Mouse (Mus musculus): ENCODE results near the gene Gm49321. TPM values are rescaled to one million over a fixed set of nuclear protein-coding genes. Genes with fewer than 3 reads are reported as not detected.
A peak's percentile ranks its signal among the peaks of the same experiment; 100 is the strongest.

The Gm49321 gene
- polyA plus RNA-seq, 1 experiment from 2014 or later = 13.1 TPM

DNA sequence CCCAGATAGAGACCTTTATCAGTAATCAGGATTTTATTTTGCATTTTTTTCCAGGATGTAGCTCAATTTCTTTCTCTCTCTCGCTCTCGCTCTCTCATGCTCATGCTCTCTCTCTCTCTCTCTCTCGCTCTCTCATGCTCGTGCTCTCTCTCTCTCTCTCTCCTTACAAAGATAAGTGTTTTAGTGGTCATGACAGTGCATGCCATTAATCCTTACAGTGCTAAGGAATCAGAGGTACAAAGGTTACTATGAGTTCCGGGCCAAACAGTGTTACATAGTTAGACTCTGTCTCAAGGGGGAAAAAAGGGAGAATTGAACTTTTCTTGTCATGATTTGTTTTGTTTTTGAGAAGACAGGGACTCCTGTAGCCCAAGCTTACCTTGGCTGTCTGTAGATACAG, 42.2 kb downstream of the Gm49321 start:
- Histone ChIP-seq H3K4me3 (replicated peaks) (no peak overlapping the region), H3K9ac (no peak overlapping the region), H3K4me2 (replicated peaks) (no peak overlapping the region), H3K4me1 (no peaks in the 10 kb centered on the region), H3K27me3 (no peaks in the 10 kb centered on the region), H3K27ac (replicated peaks) (no peak overlapping the region), H3K9me3 (replicated peaks) (no peaks in the 10 kb centered on the region), H3K36me3 (peaks cover 72% of the 10 kb centered on the region)
- WGBS = 91% methylated on average over 5 of the region's 5 CpGs
- ATAC-seq (ENCODE audit: insufficient number of reproducible peaks, low FRiP score, low TSS enrichment, low read depth) = no peak

DNA sequence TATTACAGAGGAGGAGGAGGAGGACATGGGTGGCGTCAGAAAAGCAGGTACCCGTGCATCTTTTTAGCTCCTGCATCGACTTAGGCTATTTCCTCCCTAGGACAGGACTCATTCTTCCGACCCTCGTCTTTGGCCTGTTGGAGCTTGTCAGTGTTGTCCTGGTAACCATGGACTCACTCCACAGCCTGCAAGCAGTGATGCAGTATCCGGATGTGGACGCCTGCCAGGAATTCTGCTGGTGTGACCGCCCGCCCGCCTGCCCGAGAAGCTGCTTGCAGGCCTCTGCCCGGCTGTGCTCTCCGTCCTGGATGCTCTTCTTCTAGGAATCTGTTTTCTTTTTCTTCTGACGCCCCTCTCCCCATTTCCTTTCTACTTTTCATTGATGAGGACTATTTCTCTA, 45.1 kb downstream of the Gm49321 start:
- 65% methylated on average over 14 of the region's 14 CpGs for WGBS
- Histone ChIP-seq H3K27me3 (no peaks in the 10 kb centered on the region), H3K9ac (no peak overlapping the region), H3K4me2 (replicated peaks) (no peak overlapping the region), H3K4me1 (no peaks in the 10 kb centered on the region), H3K36me3 (peaks cover 74% of the 10 kb centered on the region), H3K9me3 (replicated peaks) (no peaks in the 10 kb centered on the region), H3K27ac (replicated peaks) (no peak overlapping the region), H3K4me3 (replicated peaks) (no peak overlapping the region)
- no peak for ATAC-seq (ENCODE audit: insufficient number of reproducible peaks, low FRiP score, low TSS enrichment, low read depth)

DNA sequence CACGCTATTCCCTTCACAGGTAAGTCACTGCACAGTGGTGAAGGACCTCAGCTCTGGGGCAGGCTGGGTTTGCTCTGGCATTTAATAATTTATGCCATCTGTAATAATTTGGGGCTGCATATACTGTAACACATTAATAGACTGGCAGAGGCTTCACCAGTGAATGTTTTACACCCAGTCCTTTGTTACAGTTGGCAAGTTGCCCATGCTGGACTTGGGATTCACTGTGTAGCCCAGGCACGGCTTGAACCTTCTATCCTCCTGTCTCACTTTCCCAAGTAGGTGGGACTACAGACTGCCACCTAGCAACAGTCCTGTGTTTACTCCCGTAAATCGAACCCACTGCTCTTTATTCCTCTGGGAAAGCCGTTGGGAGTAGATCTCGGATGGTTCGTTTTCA, 48.8 kb downstream of the Gm49321 start:
- no peak overlapping the region for H3K9ac ChIP-seq
- H3K4me2 ChIP-seq (replicated peaks) = no peak overlapping the region
- H3K9me3 ChIP-seq (replicated peaks) = no peaks in the 10 kb centered on the region
- H3K4me3 ChIP-seq (replicated peaks) = no peak overlapping the region
- H3K36me3 ChIP-seq = peaks cover 43% of the 10 kb centered on the region
- WGBS = 83% methylated on average over 7 of the region's 7 CpGs
- H3K27me3 ChIP-seq = no peaks in the 10 kb centered on the region
- no peak overlapping the region for H3K27ac ChIP-seq (replicated peaks)
- no peaks in the 10 kb centered on the region for H3K4me1 ChIP-seq
- no peak for ATAC-seq (ENCODE audit: insufficient number of reproducible peaks, low FRiP score, low TSS enrichment, low read depth)

DNA sequence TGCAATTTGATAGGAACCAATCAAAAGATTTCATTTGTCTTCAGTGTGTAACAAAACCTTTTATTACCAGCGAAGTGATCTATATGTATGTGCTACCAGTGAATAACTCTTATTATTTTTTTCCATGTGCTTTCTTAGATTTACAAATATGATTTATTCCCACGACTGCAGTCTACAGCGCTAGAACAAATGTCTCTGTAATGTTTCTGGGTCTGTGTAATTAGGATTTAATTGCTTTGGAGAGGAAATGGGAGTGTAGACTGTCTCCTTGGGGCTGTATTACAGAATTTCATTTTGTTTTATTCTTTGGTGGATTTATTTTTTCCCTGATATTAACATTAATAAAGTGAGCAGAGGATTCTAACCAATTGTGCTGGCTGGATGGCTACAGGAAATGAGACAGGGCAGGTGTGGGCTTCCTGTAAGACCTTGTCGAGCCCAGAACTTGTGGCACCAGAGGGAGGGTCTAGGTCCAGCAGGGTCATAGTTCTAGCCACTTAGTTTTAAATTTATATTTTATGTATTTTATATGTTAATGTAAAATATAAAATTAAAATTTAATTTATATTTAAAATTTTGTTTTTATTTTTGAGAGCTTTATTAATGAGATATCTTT, 51.0 kb downstream of the Gm49321 start:
- H3K4me2 ChIP-seq (replicated peaks) = no peak overlapping the region
- H3K27me3 ChIP-seq = no peaks in the 10 kb centered on the region
- WGBS = 81% methylated on average over 4 of the region's 4 CpGs
- ATAC-seq (ENCODE audit: insufficient number of reproducible peaks, low FRiP score, low TSS enrichment, low read depth) = no peak
- no peak overlapping the region for H3K9ac ChIP-seq
- no peak overlapping the region for H3K4me3 ChIP-seq (replicated peaks)
- no peak overlapping the region for H3K27ac ChIP-seq (replicated peaks)
- no peaks in the 10 kb centered on the region for H3K9me3 ChIP-seq (replicated peaks)
- no peaks in the 10 kb centered on the region for H3K4me1 ChIP-seq
- peaks cover 28% of the 10 kb centered on the region for H3K36me3 ChIP-seq

GRCm38 (mm10) chr12:73989594-73989993, 52.1 kb downstream of the Gm49321 start:
- no peak overlapping the region for H3K4me2 ChIP-seq (replicated peaks)
- no peaks in the 10 kb centered on the region for H3K4me1 ChIP-seq
- H3K36me3 ChIP-seq = peaks cover 20% of the 10 kb centered on the region; the same call in 1 of the 2 replicates
- no peak overlapping the region for H3K9ac ChIP-seq
- H3K9me3 ChIP-seq (replicated peaks) = no peaks in the 10 kb centered on the region
- no peak overlapping the region for H3K27ac ChIP-seq (replicated peaks)
- no peak overlapping the region for H3K4me3 ChIP-seq (replicated peaks)
- no peak for ATAC-seq (ENCODE audit: insufficient number of reproducible peaks, low FRiP score, low TSS enrichment, low read depth)
- no peaks in the 10 kb centered on the region for H3K27me3 ChIP-seq

GRCm38 (mm10) chr12:73996906-73997296, 59.4 kb downstream of the Gm49321 start:
- Histone ChIP-seq H3K4me2 (replicated peaks) (peak overlapping the region; percentile 93), H3K27me3 (peaks cover 9% of the 10 kb centered on the region), H3K36me3 (no peaks in the 10 kb centered on the region), H3K27ac (replicated peaks) (no peak overlapping the region), H3K9ac (no peak overlapping the region), H3K4me3 (replicated peaks) (peak overlapping the region; percentile 61), H3K4me1 (peaks cover 9% of the 10 kb centered on the region; the same call in 1 of the 2 replicates), H3K9me3 (replicated peaks) (no peaks in the 10 kb centered on the region)
- whole genome bisulfite sequencing = 37% methylated on average over 12 of the region's 12 CpGs
- ATAC-seq (ENCODE audit: insufficient number of reproducible peaks, low FRiP score, low TSS enrichment, low read depth) = no peak

DNA sequence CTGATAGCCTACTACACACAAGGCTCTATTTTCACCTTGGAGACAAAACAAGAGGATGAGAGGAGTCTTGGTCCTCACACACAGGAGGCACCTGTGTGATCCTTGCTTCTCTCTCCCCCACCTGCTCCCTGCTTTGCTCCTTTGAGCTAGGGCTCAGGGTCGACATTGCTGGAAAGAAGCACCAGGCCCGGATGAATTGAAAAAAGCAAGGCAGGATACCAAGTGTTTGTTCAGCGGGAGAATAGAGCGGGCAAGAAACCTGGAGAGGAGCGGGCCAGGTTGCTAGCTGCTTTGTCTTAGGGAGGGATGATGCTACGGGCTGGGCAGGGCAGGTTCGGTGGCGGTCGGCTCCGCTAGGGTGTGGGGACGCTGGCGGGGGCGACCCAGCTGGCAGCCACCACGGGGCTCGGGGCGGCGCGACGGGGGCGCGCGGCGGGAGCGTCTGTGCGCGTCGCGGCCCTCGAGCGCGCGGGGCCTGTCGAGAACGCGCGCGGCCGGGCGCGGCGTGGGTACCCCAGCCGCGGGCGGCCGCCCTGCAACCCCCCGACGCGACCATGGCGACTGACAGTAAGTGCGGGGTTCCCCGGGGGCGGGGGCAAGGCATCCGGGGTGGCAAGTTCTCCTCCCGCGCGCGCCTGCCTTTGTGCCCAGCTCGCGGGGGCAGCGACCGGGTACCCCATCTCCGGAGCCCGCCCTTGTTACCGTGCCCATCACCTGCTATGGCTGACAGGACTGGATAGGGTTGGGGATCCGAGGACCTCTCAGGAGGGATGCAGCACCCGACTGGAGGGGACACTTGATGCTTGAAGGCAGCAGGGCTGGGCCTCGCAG, 60.1 kb downstream of the Gm49321 start, which contains the start of gene Syt16:
Syt16 (plus strand) TSS at position 365 of the 831 bp plus-strand sequence.
- Histone ChIP-seq H3K4me2 (replicated peaks) (peak within 1 kb of the TSS; percentile 93), H3K4me1 (peaks cover 9% of the 10 kb centered on the region; the same call in 1 of the 2 replicates), H3K4me3 (replicated peaks) (peak within 1 kb of the TSS; percentile 61), H3K9ac (peak within 1 kb of the TSS; percentile 50), H3K36me3 (no peaks in the 10 kb centered on the region), H3K27ac (replicated peaks) (no peak within 1 kb of the TSS), H3K9me3 (replicated peaks) (no peaks in the 10 kb centered on the region), H3K27me3 (peaks cover 9% of the 10 kb centered on the region)
- WGBS = under 1% methylated on average over 66 of the region's 67 CpGs
- ATAC-seq (ENCODE audit: insufficient number of reproducible peaks, low FRiP score, low TSS enrichment, low read depth) = peak; percentile 69; the same call in 1 of the 2 replicates

DNA sequence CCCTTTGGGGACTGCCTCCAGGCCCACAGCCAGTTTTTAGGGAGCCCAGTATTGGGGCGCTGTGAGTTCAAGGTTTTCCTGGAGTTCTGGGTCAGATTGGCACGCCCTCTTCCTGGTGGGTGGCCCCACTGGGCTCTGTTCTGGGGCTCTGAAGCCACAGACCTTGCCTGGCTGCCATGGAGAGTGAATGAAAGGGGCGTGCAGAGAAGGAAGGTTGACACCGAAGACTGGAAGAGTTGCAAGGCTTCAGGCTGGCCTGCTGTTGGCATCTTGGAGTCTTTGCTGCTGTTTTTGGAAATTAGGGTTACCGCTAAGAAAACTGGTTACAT, 60.6 kb downstream of the Gm49321 start:
- H3K9ac ChIP-seq = peak overlapping the region; percentile 50
- H3K36me3 ChIP-seq = no peaks in the 10 kb centered on the region
- H3K4me3 ChIP-seq (replicated peaks) = peak overlapping the region; percentile 61
- WGBS = 37% methylated on average over 5 of the region's 5 CpGs
- no peak overlapping the region for H3K27ac ChIP-seq (replicated peaks)
- H3K27me3 ChIP-seq = peaks cover 9% of the 10 kb centered on the region
- no peaks in the 10 kb centered on the region for H3K9me3 ChIP-seq (replicated peaks)
- H3K4me2 ChIP-seq (replicated peaks) = peak overlapping the region; percentile 93
- 0 out of 2 replicates have a peak, but pooled peaks have one; percentile 43 for ATAC-seq (ENCODE audit: insufficient number of reproducible peaks, low FRiP score, low TSS enrichment, low read depth)
- peaks cover 9% of the 10 kb centered on the region; the same call in 1 of the 2 replicates for H3K4me1 ChIP-seq

- no peak overlapping the region for H3K4me3 ChIP-seq (replicated peaks)
- no peak overlapping the region for H3K27ac ChIP-seq (replicated peaks)
- H3K4me1 ChIP-seq = peaks cover 8% of the 10 kb centered on the region; the same call in 1 of the 2 replicates
- no peak overlapping the region for H3K4me2 ChIP-seq (replicated peaks)
- no peak overlapping the region for H3K9ac ChIP-seq
- 49% methylated on average over 9 of the region's 9 CpGs for WGBS
- peaks cover 1% of the 10 kb centered on the region; the same call in 1 of the 2 replicates for H3K27me3 ChIP-seq
- ATAC-seq (ENCODE audit: insufficient number of reproducible peaks, low FRiP score, low TSS enrichment, low read depth) = no peak
- H3K36me3 ChIP-seq = no peaks in the 10 kb centered on the region
- H3K9me3 ChIP-seq (replicated peaks) = no peaks in the 10 kb centered on the region
Observed at GRCm38 (mm10) chr12:74002449-74002848, 65.0 kb downstream of the Gm49321 start.

GRCm38 (mm10) chr12:74009448-74009911, 72.0 kb downstream of the Gm49321 start:
- Histone ChIP-seq H3K9me3 (replicated peaks) (no peaks in the 10 kb centered on the region), H3K27me3 (no peaks in the 10 kb centered on the region), H3K27ac (replicated peaks) (no peak overlapping the region), H3K4me2 (replicated peaks) (no peak overlapping the region), H3K9ac (no peak overlapping the region), H3K36me3 (no peaks in the 10 kb centered on the region), H3K4me1 (peaks cover 4% of the 10 kb centered on the region), H3K4me3 (replicated peaks) (no peak overlapping the region)
- ATAC-seq (ENCODE audit: insufficient number of reproducible peaks, low FRiP score, low TSS enrichment, low read depth) = no peak
- 27% methylated on average over 8 of the region's 8 CpGs for WGBS

DNA sequence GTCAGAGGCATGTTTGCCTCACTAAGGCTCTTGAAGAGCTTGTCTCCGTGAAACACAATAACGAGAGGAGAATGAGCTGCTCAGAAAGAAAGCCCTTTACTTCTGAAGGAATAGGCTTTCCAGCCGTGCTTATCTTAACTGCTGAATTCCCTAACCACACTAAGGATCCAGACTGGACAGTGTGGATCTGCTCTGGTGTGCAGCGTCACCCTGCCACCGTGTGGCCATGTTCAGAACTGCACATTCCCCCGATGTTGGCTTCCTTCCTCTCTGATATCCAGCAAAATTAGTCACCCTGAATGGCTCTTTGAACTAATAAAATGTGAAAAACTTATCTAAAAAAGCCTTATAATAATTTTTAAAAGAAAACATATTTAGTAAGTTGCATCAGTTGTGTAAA, 76.3 kb downstream of the Gm49321 start:
- no peak overlapping the region for H3K4me3 ChIP-seq (replicated peaks)
- H3K36me3 ChIP-seq = no peaks in the 10 kb centered on the region
- peak overlapping the region; percentile 33 for H3K4me2 ChIP-seq (replicated peaks)
- H3K9me3 ChIP-seq (replicated peaks) = no peaks in the 10 kb centered on the region
- no peaks in the 10 kb centered on the region for H3K27me3 ChIP-seq
- no peak overlapping the region for H3K27ac ChIP-seq (replicated peaks)
- no peak overlapping the region for H3K9ac ChIP-seq
- no peak for ATAC-seq (ENCODE audit: insufficient number of reproducible peaks, low FRiP score, low TSS enrichment, low read depth)
- H3K4me1 ChIP-seq = peaks cover 4% of the 10 kb centered on the region
- WGBS = under 1% methylated on average over 6 of the region's 6 CpGs

Measured in embryonic facial prominence, embryonic 15.5 days (tissue).